Mouse (Mus musculus) liver, embryonic 18 days (tissue): ENCODE measurements around the gene Hoxd9. TPM values are rescaled to one million over a fixed set of nuclear protein-coding genes. Genes with fewer than 3 reads are reported as not detected.

Experiments used
- polyA plus RNA-seq: library from polyadenylated mRNA; depleted of rRNA; stranded (reverse); fragments of >200 nt; gene quantifications from 2 replicates; pipeline ENCODE4 v1.2.3, GENCODE M21; 2012; rRNA removed

The Hoxd9 gene
- not detected in 2 replicates for polyA plus RNA-seq

GRCm38 (mm10) chr2:74697567-74698121 is at the start of gene Hoxd9:
Hoxd9 (plus strand) TSS chr2:74697727.

GRCm38 (mm10) chr2:74659507-74660005 is 38.0 kb upstream of the Hoxd9 start, which contains the start of gene Evx2:
Evx2 (minus strand) TSS chr2:74659557.

GRCm38 (mm10) chr2:74667842-74668357 is 29.6 kb upstream of the Hoxd9 start, which contains the start of gene Hoxd13:
Hoxd13 (plus strand) TSS chr2:74668310.

GRCm38 (mm10) chr2:74674881-74675665 is 22.5 kb upstream of the Hoxd9 start, which contains the start of gene Hoxd12:
Hoxd12 (plus strand) TSS chr2:74675013.

GRCm38 (mm10) chr2:74678891-74679595 is 18.5 kb upstream of the Hoxd9 start, which contains the start of gene Hoxd11:
Hoxd11 (plus strand) TSS chr2:74679557.

GRCm38 (mm10) chr2:74691022-74691951 is 6.2 kb upstream of the Hoxd9 start, which contains the start of gene Hoxd10:
Hoxd10 (plus strand) TSS chr2:74691924.

GRCm38 (mm10) chr2:74704393-74704998 is 7.0 kb downstream of the Hoxd9 start, which contains the start of gene Hoxd8:
Hoxd8 (plus strand) TSS chr2:74704615.

GRCm38 (mm10) chr2:74711721-74712621 is 14.4 kb downstream of the Hoxd9 start, which contains the start of the genes Hoxd3 and Hoxd4:
Hoxd3 (plus strand) TSS chr2:74711927.
Hoxd4 (plus strand) TSS chr2:74711929.

GRCm38 (mm10) chr2:74726551-74726950 is 29.0 kb downstream of the Hoxd9 start, which contains the start of gene Gm28230:
Gm28230 (plus strand) TSS chr2:74726728.

Other genes with a start within 250 kb of the Hoxd9 start
- 5.0 and 5.2 TPM in 2 replicates for gene Lnpk, start 118.3 kb upstream of the Hoxd9 start, polyA plus RNA-seq
- gene Evx2, start 38.2 kb upstream of the Hoxd9 start, polyA plus RNA-seq: not detected in 2 replicates
- not detected in 2 replicates for gene Hoxd13, start 29.4 kb upstream of the Hoxd9 start, polyA plus RNA-seq
- not detected in 2 replicates for gene Hoxd12, start 22.7 kb upstream of the Hoxd9 start, polyA plus RNA-seq
- gene Hoxd11, start 18.2 kb upstream of the Hoxd9 start, polyA plus RNA-seq: not detected in 2 replicates
- gene Hoxd10, start 5.8 kb upstream of the Hoxd9 start, polyA plus RNA-seq: not detected in 2 replicates
- gene Hoxd8, start 6.9 kb downstream of the Hoxd9 start, polyA plus RNA-seq: 0.02 and 0.05 TPM in 2 replicates
- 0.01 TPM in 1 of 2 replicates, not detected in the other for gene Hoxd3, start 14.2 kb downstream of the Hoxd9 start, polyA plus RNA-seq
- 0.05 and 0.06 TPM in 2 replicates for gene Hoxd4, start 14.2 kb downstream of the Hoxd9 start, polyA plus RNA-seq
- gene Gm28230, start 29.0 kb downstream of the Hoxd9 start, polyA plus RNA-seq: 0.01 TPM in 2 replicates
- gene Hoxd1, start 65.3 kb downstream of the Hoxd9 start, polyA plus RNA-seq: not detected in 2 replicates
- 29.1 and 31.6 TPM in 2 replicates for gene Mtx2, start 128.1 kb downstream of the Hoxd9 start, polyA plus RNA-seq